Mouse (Mus musculus) CD4-positive, CD25-positive, alpha-beta regulatory T cell, adult 4 months (primary cell): ENCODE results near the gene Rsph14. TPM values are rescaled to one million over a fixed set of nuclear protein-coding genes. Genes with fewer than 3 reads are reported as not detected.

Experiments
- ATAC-seq: one replicate; pipeline ENCODE4 v1.8.0; 2017
- polyA plus RNA-seq, 2 experiments: library from polyadenylated mRNA; unstranded; fragments of 100-300 nt; shearing (Covaris generic); gene quantifications; one replicate each; pipeline ENCODE4 v1.2.1; 2017

The Rsph14 gene
- polyA plus RNA-seq, 2 experiments from 2014 or later, result not detected

DNA sequence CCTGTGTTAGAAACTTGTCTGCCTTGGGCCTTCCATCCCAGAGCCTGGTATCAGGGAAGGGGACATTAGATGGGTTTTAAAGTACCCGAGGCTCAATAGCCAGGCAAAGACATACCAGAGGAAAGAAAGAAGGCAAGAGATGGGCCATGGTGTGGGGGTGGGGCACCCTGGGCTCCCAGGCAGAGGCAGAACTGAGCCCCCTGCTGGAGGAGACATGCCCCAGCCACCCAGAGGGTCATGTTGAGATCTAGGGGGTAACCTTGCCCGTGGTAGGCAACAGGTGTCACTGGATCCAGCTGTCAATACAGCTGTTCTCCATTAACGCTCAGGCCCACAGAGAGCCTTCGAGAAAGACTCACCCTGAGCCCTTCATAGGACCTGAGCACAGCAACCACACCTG is 42.6 kb downstream of the Rsph14 start:
- no peak for ATAC-seq

DNA sequence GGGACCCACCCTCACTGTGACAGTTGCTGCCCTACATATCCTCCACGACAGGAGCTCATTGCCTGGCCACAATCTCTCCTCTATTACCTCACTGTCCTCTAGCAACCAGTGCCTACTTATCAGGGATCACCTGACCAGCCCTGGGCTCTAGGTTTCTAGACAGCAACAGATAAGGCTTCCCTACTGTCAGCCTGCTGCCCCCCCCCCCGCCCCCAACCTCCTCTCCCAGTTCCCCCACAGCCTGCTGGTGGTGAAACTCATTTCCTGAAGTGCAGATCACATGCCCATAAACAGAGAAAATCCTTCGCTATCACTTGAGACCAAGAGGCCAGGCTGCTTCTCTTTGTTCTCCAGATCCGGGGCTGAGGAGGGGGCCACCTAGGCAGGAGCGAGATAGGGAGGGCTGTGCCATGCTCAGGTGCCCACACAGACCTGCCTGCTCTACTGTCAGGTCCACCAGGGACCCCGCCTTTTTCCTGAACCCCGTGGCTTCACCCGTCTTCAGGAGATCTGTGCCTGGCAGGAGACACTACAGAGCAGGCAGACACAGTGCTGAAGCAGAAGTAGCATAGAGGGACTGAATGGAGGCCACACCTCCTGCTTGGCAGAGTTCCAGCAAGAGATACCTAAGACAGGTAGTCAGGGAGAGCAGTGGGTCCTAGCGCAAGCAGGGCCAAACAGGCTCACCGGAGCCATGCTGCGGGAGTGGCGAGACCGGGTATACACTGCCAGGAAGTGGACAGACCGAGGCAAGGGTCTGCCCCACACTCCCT is 44.5 kb downstream of the Rsph14 start:
- no peak for ATAC-seq

- ATAC-seq, result no peak
Measured at GRCm38 (mm10) chr10:74983176-74983575, 49.2 kb downstream of the Rsph14 start.

- ATAC-seq, result no peak
Measured at GRCm38 (mm10) chr10:74981159-74981558, 51.2 kb downstream of the Rsph14 start.

DNA sequence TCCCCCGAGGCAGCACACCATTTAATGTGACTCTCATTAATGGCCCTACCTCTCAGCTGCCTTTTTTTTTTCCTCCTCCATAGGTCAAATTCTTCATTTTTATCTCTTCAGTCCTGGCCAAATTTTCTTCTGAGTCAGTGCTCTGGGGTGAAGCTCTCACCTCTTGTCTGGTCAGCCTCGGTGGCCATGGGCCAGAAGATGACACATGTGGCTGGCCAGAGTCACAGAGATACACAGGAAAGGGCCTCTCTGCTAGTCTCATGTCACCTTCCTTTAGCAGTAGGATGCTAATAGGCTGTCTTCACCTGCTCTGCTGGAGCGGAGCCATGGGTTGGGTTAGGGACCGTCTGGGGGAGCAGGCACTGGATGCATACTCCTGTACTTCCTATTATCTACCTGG is 54.3 kb downstream of the Rsph14 start:
- ATAC-seq, result no peak

DNA sequence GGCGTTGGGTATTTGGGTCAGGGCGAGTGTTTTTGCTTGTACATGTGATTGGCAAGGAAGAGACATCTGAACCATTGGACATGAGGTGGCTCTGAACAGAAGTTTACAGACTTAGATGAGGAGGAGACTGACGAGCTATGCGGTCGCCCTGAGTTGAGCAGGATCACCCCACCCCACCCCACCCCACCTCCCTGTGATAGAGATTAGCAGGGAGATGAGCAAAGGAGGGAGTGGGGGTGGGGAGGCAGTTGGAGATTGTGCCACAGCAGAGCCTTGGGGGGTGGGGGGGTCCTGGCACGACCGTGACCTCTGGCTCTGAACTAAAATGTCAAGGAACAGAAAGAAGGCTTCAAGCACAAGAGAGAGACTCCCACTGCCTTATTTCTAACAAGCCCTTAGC is 56.0 kb downstream of the Rsph14 start:
- no peak for ATAC-seq

GRCm38 (mm10) chr10:74975626-74976025 is 56.8 kb downstream of the Rsph14 start:
- ATAC-seq, result no peak

DNA sequence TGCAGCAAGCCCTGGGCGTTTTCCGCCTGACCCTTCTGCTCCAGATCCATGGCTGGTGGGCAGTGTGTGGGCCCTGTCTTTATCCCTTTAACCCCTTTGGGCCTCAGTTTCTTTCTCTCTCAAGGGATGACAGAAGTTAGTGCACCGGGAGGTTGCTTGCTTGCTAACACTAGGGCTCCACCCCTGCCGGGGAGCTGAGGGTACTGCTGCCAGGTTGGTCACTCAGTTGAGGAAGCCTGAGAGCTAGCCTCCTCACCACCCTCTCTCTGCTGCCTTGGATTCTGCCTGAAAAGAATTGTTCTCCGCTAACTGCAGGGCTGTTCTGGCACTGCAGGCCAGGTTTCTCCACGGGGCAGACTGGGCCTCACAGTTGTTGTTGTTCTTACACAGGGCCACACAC is 59.4 kb downstream of the Rsph14 start:
- no peak for ATAC-seq

GRCm38 (mm10) chr10:74969266-74969665 is 63.1 kb downstream of the Rsph14 start:
- no peak for ATAC-seq

- ATAC-seq, result no peak
Measured at GRCm38 (mm10) chr10:74967651-74968267, 64.6 kb downstream of the Rsph14 start.

- peak; percentile 94 for ATAC-seq
Measured at GRCm38 (mm10) chr10:74966850-74967451, 65.4 kb downstream of the Rsph14 start, which contains the start of gene Gnaz. Gene Gnaz, plus strand, starts transcription at chr10:74967177.

DNA sequence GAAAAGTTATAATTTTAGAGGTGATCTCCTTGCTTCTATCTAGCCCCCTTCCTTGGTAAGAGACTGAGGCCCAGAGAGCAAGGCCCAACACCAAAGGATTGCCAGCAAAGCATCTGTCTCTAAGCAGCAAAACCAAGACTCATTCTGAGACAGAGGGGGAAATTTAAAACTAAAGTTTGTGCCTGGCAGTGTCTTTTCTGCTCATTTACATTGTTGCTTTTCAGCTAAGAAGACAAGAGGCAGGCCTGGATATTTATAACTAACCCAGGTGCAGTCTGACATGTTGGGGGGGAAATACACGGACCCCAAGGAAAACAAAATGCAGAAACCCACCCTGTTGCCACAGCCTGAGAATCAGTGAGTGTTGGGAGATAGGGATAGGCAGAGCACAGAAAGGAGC is 68.0 kb downstream of the Rsph14 start:
- no peak for ATAC-seq

DNA sequence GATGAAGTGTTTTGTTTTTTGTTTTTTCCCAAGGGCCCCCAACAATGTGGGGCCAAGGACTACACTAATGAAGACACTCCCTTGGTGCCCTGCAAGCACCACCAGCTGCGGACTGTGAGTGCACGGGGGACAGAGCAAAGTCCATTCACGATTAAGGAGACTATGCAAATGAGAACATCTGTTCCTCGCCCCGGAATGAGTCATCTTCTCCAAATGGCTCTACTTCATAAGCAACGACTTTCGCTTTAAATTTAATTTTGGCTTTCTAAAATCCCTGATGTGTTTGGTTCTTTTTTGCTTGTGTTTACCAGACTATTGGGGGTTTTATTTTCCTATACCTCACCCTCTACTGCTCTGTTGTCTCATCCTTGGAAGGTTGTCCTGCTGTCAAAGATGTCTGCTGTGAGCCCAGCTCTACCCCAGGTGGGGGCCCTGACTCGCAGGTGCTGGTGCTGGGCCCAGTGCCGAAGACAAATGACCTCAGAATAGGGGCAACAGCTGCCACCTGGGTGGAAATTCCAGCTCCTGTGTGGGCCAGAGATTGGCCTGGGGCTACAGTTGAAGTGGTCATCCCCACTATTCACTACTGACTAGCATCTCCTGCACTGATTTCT is 79.4 kb downstream of the Rsph14 start:
- no peak for ATAC-seq

- no peak for ATAC-seq
Measured at GRCm38 (mm10) chr10:74940795-74941194, 91.6 kb downstream of the Rsph14 start.

DNA sequence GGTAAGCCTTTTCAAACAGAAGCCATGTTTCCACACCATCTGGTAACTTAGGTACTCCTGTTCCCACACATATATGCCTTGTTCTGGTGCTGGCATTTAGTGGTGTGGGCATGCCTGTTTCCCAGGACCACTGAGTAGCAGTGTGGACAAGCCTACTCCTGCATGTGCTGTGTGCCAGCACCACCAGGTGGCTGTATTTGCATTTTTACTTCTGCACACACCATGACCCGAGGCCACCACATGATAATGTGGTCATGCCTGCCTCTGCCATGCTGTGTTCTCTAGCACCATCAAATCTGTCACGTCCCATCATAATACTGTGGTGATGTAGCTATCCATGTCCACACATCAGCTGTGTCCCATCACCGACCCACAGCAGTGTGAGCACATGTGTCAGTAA is 93.1 kb downstream of the Rsph14 start:
- no peak for ATAC-seq

- no peak for ATAC-seq
Measured at GRCm38 (mm10) chr10:74938410-74938809, 94.0 kb downstream of the Rsph14 start.

DNA sequence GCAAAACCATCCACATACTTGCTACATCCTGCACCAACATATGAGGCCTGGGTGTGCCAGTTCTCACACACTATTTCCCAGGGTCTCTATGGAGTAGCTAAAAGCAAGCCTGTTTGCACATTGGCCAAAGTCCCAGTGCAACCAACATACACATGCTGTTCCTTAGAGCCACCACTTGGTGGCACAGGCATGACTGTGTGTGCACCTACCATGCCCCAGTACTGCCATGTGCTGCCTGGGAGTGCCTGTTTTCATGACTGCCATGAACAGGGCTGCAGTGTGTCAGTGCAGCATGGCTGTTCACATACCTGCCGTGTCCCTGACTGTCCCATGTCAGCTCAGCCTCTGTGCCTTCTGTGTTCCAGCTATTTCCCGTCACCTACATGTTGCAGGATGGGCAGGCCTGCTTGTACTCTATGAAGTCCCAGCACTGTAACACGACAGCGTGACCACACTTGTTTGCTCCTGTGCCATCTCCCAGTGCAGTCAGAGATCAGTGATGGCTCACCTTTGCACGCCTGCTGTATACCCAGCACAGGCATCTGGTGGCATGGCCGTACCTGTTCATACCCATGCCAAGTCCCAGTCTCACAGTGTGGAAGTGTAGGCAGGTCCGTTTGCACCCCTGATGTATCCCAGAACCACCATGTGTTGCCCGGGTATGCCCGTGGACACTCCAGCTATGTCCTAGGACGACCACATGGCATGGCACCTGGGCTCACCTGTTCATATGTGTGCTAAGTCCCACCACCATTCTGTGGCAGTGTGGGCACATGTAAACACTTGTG is 95.2 kb downstream of the Rsph14 start:
- peak; percentile 56 for ATAC-seq

- no peak for ATAC-seq
Measured at GRCm38 (mm10) chr10:74935016-74935415, 97.4 kb downstream of the Rsph14 start.

GRCm38 (mm10) chr10:74934521-74934920 is 97.9 kb downstream of the Rsph14 start:
- ATAC-seq, result no peak

DNA sequence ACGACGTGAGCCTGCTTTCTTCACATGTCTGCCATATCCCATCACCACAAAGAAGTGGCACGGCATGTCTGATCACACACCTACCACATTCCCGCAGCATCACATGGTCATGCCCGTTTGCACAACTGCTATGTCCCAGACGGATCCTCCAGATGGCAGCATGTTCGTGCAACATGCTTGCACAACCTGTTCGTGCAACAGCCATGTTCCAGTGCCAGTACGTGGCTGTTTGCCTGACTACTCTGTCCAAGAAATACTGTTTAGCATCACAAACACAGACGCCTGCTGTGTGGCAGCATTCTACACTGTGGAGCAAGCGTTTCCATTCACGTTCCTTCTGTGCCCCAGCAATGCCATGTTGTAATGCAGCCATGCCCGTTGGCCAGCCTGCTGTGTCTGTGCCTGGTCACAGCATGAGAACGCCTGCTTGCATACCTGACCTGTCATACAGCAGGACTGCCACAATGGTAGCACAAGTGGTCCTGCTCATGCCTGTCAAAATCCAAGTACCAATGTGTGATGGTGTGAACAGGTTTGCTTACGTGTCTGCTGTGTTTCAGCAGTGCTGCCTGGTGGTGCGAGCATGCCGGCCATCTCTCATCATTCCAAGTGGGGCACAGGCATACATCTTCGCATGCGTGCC is 98.7 kb downstream of the Rsph14 start:
- no peak for ATAC-seq

- ATAC-seq, result no peak
Measured at GRCm38 (mm10) chr10:74932487-74932886, 99.9 kb downstream of the Rsph14 start.

GRCm38 (mm10) chr10:74931631-74932030 is 100.8 kb downstream of the Rsph14 start:
- no peak for ATAC-seq
